In genomic region chr9:21409592-21410317, GRCm38 (mm10) we compare ENCODE assay signal across 8 mouse cellular contexts. TPM values are rescaled to one million over a fixed set of nuclear protein-coding genes. Genes with fewer than 3 reads are reported as not detected.
DNase-seq lines count a peak whose midpoint lies in the region; ATAC-seq lines count a peak whose summit lies in the region.

No protein-coding gene starts in this region.

- peaks cover 7% of the 10 kb centered on the region for H3K4me1 ChIP-seq in heart, embryonic 12.5 days (replicated peaks)
- H3K4me1 ChIP-seq in forebrain, embryonic 12.5 days = peaks cover 13% of the 10 kb centered on the region
- peaks cover 4% of the 10 kb centered on the region; the same call in 1 of the 2 replicates for H3K4me1 ChIP-seq in midbrain, embryonic 11.5 days (ENCODE audit: control insufficient read depth, insufficient read depth, low read length)

- no peak for ATAC-seq in heart, embryonic 12.5 days (ENCODE audit: insufficient number of reproducible peaks, low FRiP score)
- ATAC-seq in forebrain, embryonic 12.5 days (ENCODE audit: low FRiP score) = no peak; the same call in 1 of the 2 replicates
- peak; percentile 57 to 80 for ATAC-seq in hematopoietic stem cell, adult 5-6 weeks (replicated peaks in 1 of 2; ENCODE audit: insufficient read depth in 1 of 2, low FRiP score in 2 of 2, low TSS enrichment in 1 of 2, low read depth in 1 of 2, poor library complexity in 2 of 2, severe bottlenecking in 2 of 2)
- ATAC-seq in midbrain, embryonic 11.5 days (ENCODE audit: low FRiP score) = peak; percentile 18; the same call in 1 of the 2 replicates

- H3K9me3 ChIP-seq in heart, embryonic 12.5 days (replicated peaks) = no peaks in the 10 kb centered on the region
- H3K9me3 ChIP-seq in forebrain, embryonic 12.5 days = no peaks in the 10 kb centered on the region
- no peaks in the 10 kb centered on the region for H3K9me3 ChIP-seq in midbrain, embryonic 11.5 days (ENCODE audit: control insufficient read depth, low read length)

- 37% methylated on average over 9 of the region's 9 CpGs for WGBS in heart, embryonic 12.5 days
- WGBS in forebrain, embryonic 12.5 days = 36% methylated on average over 9 of the region's 9 CpGs
- WGBS in midbrain, embryonic 11.5 days = 39% methylated on average over 9 of the region's 9 CpGs

- H3K27ac ChIP-seq in heart, embryonic 12.5 days (ENCODE audit: poor library complexity, severe bottlenecking) = no peak overlapping the region
- peak overlapping the region; percentile 42 for H3K27ac ChIP-seq in forebrain, embryonic 12.5 days
- no peak overlapping the region for H3K27ac ChIP-seq in midbrain, embryonic 11.5 days (ENCODE audit: low read depth, low read length)

- peak; percentile 77 to 91 for DNase-seq in heart, adult 18-20 months
- DNase-seq in c-Kit-positive CD71-positive TER-119-negative erythroid progenitor cells, embryonic 14.5 days (ENCODE audit: low read depth) = peak; percentile 82
- peak; percentile 65 for DNase-seq in left cerebral cortex, adult 11 months (ENCODE audit: low spot score)
- peak; percentile 98 for DNase-seq in midbrain, embryonic 11.5 days (ENCODE audit: low spot score, missing footprints)
- DNase-seq in skeletal muscle tissue, adult 2 months (ENCODE audit: low read depth, low spot score) = peak; percentile 57

- no peak overlapping the region for H3K4me3 ChIP-seq in heart, embryonic 12.5 days
- H3K4me3 ChIP-seq in forebrain, embryonic 12.5 days (replicated peaks) = no peak overlapping the region
- no peak overlapping the region for H3K4me3 ChIP-seq in midbrain, embryonic 11.5 days (ENCODE audit: low read depth, low read length)

- H3K36me3 ChIP-seq in heart, embryonic 12.5 days = peaks cover 35% of the 10 kb centered on the region
- H3K36me3 ChIP-seq in forebrain, embryonic 12.5 days (replicated peaks) = peaks cover 36% of the 10 kb centered on the region
- peaks cover 22% of the 10 kb centered on the region for H3K36me3 ChIP-seq in midbrain, embryonic 11.5 days (ENCODE audit: control insufficient read depth, insufficient read depth, low read length)

- no peak overlapping the region for H3K4me2 ChIP-seq in heart, embryonic 12.5 days
- H3K4me2 ChIP-seq in forebrain, embryonic 12.5 days = no peak overlapping the region
- H3K4me2 ChIP-seq in midbrain, embryonic 11.5 days = no peak overlapping the region

- no peaks in the 10 kb centered on the region for H3K27me3 ChIP-seq in heart, embryonic 12.5 days (replicated peaks)
- no peaks in the 10 kb centered on the region for H3K27me3 ChIP-seq in forebrain, embryonic 12.5 days
- H3K27me3 ChIP-seq in midbrain, embryonic 11.5 days (ENCODE audit: control insufficient read depth, insufficient read depth, low read length) = no peaks in the 10 kb centered on the region

- no peak overlapping the region for H3K9ac ChIP-seq in heart, embryonic 12.5 days
- no peak overlapping the region for H3K9ac ChIP-seq in forebrain, embryonic 12.5 days
- no peak overlapping the region for H3K9ac ChIP-seq in midbrain, embryonic 11.5 days (ENCODE audit: low read length)

RNA-seq across cellular contexts. Expression of gene Qtrt1, which starts 1.9 kb away (rescaled TPM):
- total RNA-seq in heart, adult 18-20 months (2021) = 10 to 100 TPM in 1 of 2 experiments, 1 to 10 TPM in 1; 7.7 to 11.3 TPM
- polyA plus RNA-seq in heart, embryonic 12.5 days (2016; fragmentation: Nextera tagmentation; extraction: Ambion mirVana) = 23.0 and 25.4 TPM in 2 replicates
- polyA plus RNA-seq in forebrain, embryonic 12.5 days (2016; fragmentation: Nextera tagmentation; extraction: Ambion mirVana) = 43.5 and 50.8 TPM in 2 replicates
- 19.3 and 23.4 TPM in 2 replicates for total RNA-seq in hematopoietic stem cell, adult 5-6 weeks (2017)
- polyA plus RNA-seq in midbrain, embryonic 11.5 days (2014; fragmentation: Nextera tagmentation; extraction: Ambion mirVana) = 46.2 and 46.8 TPM in 2 replicates

RNA-seq across cellular contexts. Expression of gene Dnm2, which starts 15.0 kb away (rescaled TPM):
- total RNA-seq in heart, adult 18-20 months (2021) = 10 to 100 TPM; 58.1 to 65.1 TPM
- polyA plus RNA-seq in heart, embryonic 12.5 days (2016; fragmentation: Nextera tagmentation; extraction: Ambion mirVana) = 83.8 and 87.2 TPM in 2 replicates
- 73.8 and 78.4 TPM in 2 replicates for polyA plus RNA-seq in forebrain, embryonic 12.5 days (2016; fragmentation: Nextera tagmentation; extraction: Ambion mirVana)
- 80.9 and 87.0 TPM in 2 replicates for total RNA-seq in hematopoietic stem cell, adult 5-6 weeks (2017)
- polyA plus RNA-seq in midbrain, embryonic 11.5 days (2014; fragmentation: Nextera tagmentation; extraction: Ambion mirVana) = 55.0 and 60.6 TPM in 2 replicates

RNA-seq across cellular contexts. Expression of gene Ilf3, which starts 42.1 kb away (rescaled TPM):
- 10 to 100 TPM; 25.2 to 28.5 TPM for total RNA-seq in heart, adult 18-20 months (2021)
- 139 and 142 TPM in 2 replicates for polyA plus RNA-seq in heart, embryonic 12.5 days (2016; fragmentation: Nextera tagmentation; extraction: Ambion mirVana)
- polyA plus RNA-seq in forebrain, embryonic 12.5 days (2016; fragmentation: Nextera tagmentation; extraction: Ambion mirVana) = 335 and 363 TPM in 2 replicates
- total RNA-seq in hematopoietic stem cell, adult 5-6 weeks (2017) = 98.6 and 163 TPM in 2 replicates
- polyA plus RNA-seq in midbrain, embryonic 11.5 days (2014; fragmentation: Nextera tagmentation; extraction: Ambion mirVana) = 263 and 266 TPM in 2 replicates

Comparison
In these comparisons a context has a peak if more than half of its experiments do, and no peak if none do; other contexts are left out.
1. ATAC-seq: peak in hematopoietic stem cell, adult 5-6 weeks (2 of 2) and midbrain, embryonic 11.5 days (single experiment); none in heart, embryonic 12.5 days (single experiment) and forebrain, embryonic 12.5 days (single experiment).
2. Peak in every context shown above with its lines, with median percentiles within 50 percentile points of each other: DNase-seq.